Mouse (Mus musculus) intestine, embryonic 16.5 days (tissue): Measurements from ENCODE around the gene Oog4. TPM values are rescaled to one million over a fixed set of nuclear protein-coding genes. Genes with fewer than 3 reads are reported as not detected.
A peak's percentile ranks its signal among the peaks of the same experiment; 100 is the strongest.
"Not testable (repeated sequence)": the region's sequence is repeated elsewhere in the genome, so short reads cannot be mapped to it uniquely, and the experiment has no call there.

Source experiments
- ATAC-seq: fragments of 200-750 bp; cut with Nextera tagmentation; 2 replicates; pipeline ENCODE4 v1.8.0; 2017; ENCODE audit warnings: moderate TSS enrichment, moderate library complexity
- H3K27ac ChIP-seq: fragments of 300-500 bp; sonication (generic); 2 replicates; pipeline ENCODE4 v1.5.1; 2014; ENCODE audit warnings: mild to moderate bottlenecking, low read length
- H3K27me3 ChIP-seq: fragments of 300-500 bp; sonication (generic); replicated peaks from 2 replicates; pipeline ENCODE4 v1.6.1; 2014; ENCODE audit warnings: low read length, control low read depth, mixed read lengths; ENCODE audit not compliant: control insufficient read depth, insufficient read depth
- H3K36me3 ChIP-seq: fragments of 300-500 bp; sonication (generic); 2 replicates; pipeline ENCODE4 v1.6.1; 2014; ENCODE audit warnings: low read length, control low read depth; ENCODE audit not compliant: control insufficient read depth, insufficient read depth
- H3K4me1 ChIP-seq: fragments of 300-500 bp; sonication (generic); 2 replicates; pipeline ENCODE4 v1.6.1; 2014; ENCODE audit warnings: low read length, control low read depth, mixed read lengths; ENCODE audit not compliant: control insufficient read depth, insufficient read depth
- H3K4me2 ChIP-seq: fragments of 300-500 bp; sonication (generic); 2 replicates; pipeline ENCODE4 v1.6.1; 2014; ENCODE audit warnings: low read depth, low read length, control low read depth
- H3K4me3 ChIP-seq: fragments of 300-500 bp; sonication (generic); 2 replicates; pipeline ENCODE4 v1.5.1; 2014; ENCODE audit warnings: mild to moderate bottlenecking, low read length
- H3K9ac ChIP-seq: fragments of 300-500 bp; sonication (generic); 2 replicates; pipeline ENCODE4 v1.6.1; 2014; ENCODE audit warnings: low read depth, low read length
- H3K9me3 ChIP-seq: fragments of 300-500 bp; sonication (generic); 2 replicates; pipeline ENCODE4 v1.6.1; 2016; ENCODE audit warnings: low read length, control low read depth; ENCODE audit not compliant: control insufficient read depth
- WGBS: fragments of 180-500 bp; shearing (Covaris S2); extraction: QIAGEN DNeasy Blood & Tissue Kit; methylation state at CpG from one replicate; pipeline ENCODE4 v1.1.7; 2014; 5-methylcytosine and 5-hydroxymethylcytosine counted together
- polyA plus RNA-seq: library from polyadenylated mRNA; unstranded; fragments of >200 nt; fragmentation: Nextera tagmentation; extraction: Ambion mirVana; gene quantifications from 2 replicates; pipeline ENCODE4 v1.2.1, GENCODE M21; 2015

The Oog4 gene
- polyA plus RNA-seq = not detected in 2 replicates

- Histone ChIP-seq H3K27ac (no peak within 1 kb of the TSS), H3K27me3 (no peaks in the 10 kb centered on the region), H3K4me3 (no peak within 1 kb of the TSS), H3K9me3 (no peaks in the 10 kb centered on the region), H3K36me3 (no peaks in the 10 kb centered on the region), H3K4me2 (no peak within 1 kb of the TSS), H3K9ac (no peak within 1 kb of the TSS), H3K4me1 (no peaks in the 10 kb centered on the region)
- no peak for ATAC-seq
- 82% methylated on average over 3 of the region's 3 CpGs for WGBS
Measured at GRCm38 (mm10) chr4:143450224-143450623, at the start of gene Oog4. TSS of gene Oog4 (minus strand) at chr4:143450324.

- not testable (repeated sequence) for H3K27me3 ChIP-seq, H3K9me3 ChIP-seq, H3K4me1 ChIP-seq, H3K36me3 ChIP-seq, H3K27ac ChIP-seq, H3K4me2 ChIP-seq, H3K9ac ChIP-seq, H3K4me3 ChIP-seq
- ATAC-seq = 0 out of 2 replicates have a peak, but pooled peaks have one; percentile 50
- WGBS = 60% methylated on average over 5 of the region's 5 CpGs
Measured at GRCm38 (mm10) chr4:143426770-143427169, 23.4 kb downstream of the Oog4 start.

DNA sequence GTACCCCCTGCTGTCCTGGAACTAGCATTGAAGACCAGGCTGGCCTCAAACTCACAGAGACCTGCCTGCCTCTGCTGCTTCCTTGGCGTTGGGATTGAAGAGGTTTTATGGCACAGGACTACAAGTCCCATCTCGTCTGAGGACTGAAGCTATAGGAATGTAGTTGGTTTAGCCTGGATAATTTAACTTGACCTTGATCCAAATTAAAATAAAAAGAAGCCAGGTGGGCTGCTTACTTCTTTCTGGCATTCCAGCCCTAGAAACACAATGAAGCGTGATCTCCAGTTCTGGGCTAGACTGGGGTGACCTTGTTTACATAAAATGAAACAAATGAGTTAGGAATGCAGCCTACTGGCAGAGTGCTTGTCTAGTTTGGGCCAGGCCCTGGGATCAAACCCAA is 36.0 kb downstream of the Oog4 start:
- Histone ChIP-seq H3K27ac (no peak overlapping the region), H3K4me1 (peaks cover 3% of the 10 kb centered on the region; the same call in 1 of the 2 replicates), H3K9me3 (no peaks in the 10 kb centered on the region), H3K36me3 (peaks cover 28% of the 10 kb centered on the region), H3K4me3 (no peak overlapping the region), H3K27me3 (no peaks in the 10 kb centered on the region), H3K9ac (no peak overlapping the region), H3K4me2 (no peak overlapping the region)
- no peak for ATAC-seq
- 93% methylated on average over 3 of the region's 3 CpGs for WGBS

DNA sequence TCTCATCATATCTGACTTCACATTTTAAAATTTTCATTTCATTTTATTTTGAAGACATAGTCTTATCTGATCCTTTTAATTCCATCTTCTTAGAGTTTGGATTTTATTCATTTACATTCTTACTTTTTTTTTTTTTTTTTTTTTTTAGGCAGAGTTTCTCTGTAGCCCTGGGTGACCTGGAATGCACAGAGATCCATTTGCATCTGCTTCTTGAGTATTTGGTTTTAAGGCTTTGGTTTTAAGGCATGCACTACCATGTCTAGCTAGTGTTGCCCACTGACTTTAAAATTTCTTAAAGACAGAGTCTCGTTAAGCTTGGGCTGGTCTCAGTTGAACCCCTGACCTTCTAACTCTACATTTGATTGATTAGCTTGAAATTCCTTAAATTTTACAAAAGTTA is 36.5 kb downstream of the Oog4 start:
- no peak for ATAC-seq
- no peak overlapping the region for H3K4me2 ChIP-seq
- 93% methylated on average over 1 of the region's 1 CpGs for WGBS
- no peaks in the 10 kb centered on the region for H3K27me3 ChIP-seq
- H3K9ac ChIP-seq = no peak overlapping the region
- peaks cover 3% of the 10 kb centered on the region; the same call in 1 of the 2 replicates for H3K4me1 ChIP-seq
- H3K9me3 ChIP-seq = no peaks in the 10 kb centered on the region
- no peak overlapping the region for H3K4me3 ChIP-seq
- H3K36me3 ChIP-seq = peaks cover 23% of the 10 kb centered on the region
- H3K27ac ChIP-seq = no peak overlapping the region

DNA sequence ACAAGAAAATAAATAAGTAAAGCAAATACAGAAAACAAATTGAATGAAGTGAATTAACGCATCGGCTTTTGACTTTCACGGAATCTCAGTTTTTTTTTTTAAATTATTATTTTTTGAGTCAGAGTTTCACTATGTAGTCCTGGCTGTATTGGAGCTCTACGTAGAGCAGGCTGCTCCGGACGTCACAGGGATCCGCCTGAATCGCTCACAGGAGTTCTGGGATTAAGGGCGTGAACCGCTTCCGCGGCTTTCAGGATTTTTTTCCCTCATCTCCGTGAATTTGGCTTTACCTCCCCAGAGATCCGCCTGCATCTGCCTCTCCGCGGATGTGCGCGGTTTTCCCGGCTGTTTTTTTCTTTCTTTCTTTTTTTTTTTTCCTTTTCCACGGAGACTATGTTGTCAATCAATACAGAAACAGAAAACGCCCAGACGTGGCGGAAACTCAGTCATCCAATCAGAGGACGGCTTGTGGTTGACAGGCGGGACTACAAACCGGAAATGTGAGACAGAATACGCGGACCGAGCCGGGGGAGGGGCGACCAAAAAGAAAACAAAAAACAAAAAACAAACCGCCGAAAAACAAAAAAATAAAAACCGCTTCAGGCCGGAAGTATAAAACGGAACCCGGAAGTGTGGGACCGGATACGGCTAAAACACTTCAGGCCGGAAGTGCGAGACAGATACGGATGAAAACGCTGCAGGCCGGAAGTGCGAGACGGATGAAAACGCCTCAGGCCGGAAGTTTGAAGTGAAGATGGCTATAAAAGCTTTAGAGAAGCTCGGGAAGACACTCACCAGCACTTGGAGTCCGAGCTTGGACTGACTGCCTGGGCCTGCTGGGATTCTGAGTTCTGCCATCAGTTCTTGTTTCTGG is 37.7 kb downstream of the Oog4 start, which contains the start of gene Pramef8:
Gene Pramef8 (plus strand): TSS at position 208 of the 874 bp plus-strand sequence.
- Histone ChIP-seq H3K9ac (peak within 1 kb of the TSS; percentile 57), H3K27me3 (no peaks in the 10 kb centered on the region), H3K4me3 (peak within 1 kb of the TSS; percentile 60), H3K4me2 (peak within 1 kb of the TSS; percentile 52), H3K27ac (peak within 1 kb of the TSS; percentile 77), H3K9me3 (no peaks in the 10 kb centered on the region), H3K4me1 (peaks cover 3% of the 10 kb centered on the region; the same call in 1 of the 2 replicates), H3K36me3 (peaks cover 14% of the 10 kb centered on the region)
- under 1% methylated on average over 50 of the region's 50 CpGs for WGBS
- ATAC-seq = peak; percentile 98

- peak overlapping the region; percentile 60 for H3K4me3 ChIP-seq
- H3K9me3 ChIP-seq = no peaks in the 10 kb centered on the region
- WGBS = 75% methylated on average over 5 of the region's 5 CpGs
- peaks cover 9% of the 10 kb centered on the region; the same call in 1 of the 2 replicates for H3K36me3 ChIP-seq
- H3K9ac ChIP-seq = peak overlapping the region; percentile 57; the same call in 1 of the 2 replicates
- H3K27ac ChIP-seq = no peak overlapping the region
- H3K4me1 ChIP-seq = peaks cover 3% of the 10 kb centered on the region; the same call in 1 of the 2 replicates
- H3K27me3 ChIP-seq = no peaks in the 10 kb centered on the region
- 0 out of 2 replicates have a peak, but pooled peaks have one; percentile 17 for ATAC-seq
- peak overlapping the region; percentile 52 for H3K4me2 ChIP-seq
Measured at GRCm38 (mm10) chr4:143411566-143412218, 38.4 kb downstream of the Oog4 start.

DNA sequence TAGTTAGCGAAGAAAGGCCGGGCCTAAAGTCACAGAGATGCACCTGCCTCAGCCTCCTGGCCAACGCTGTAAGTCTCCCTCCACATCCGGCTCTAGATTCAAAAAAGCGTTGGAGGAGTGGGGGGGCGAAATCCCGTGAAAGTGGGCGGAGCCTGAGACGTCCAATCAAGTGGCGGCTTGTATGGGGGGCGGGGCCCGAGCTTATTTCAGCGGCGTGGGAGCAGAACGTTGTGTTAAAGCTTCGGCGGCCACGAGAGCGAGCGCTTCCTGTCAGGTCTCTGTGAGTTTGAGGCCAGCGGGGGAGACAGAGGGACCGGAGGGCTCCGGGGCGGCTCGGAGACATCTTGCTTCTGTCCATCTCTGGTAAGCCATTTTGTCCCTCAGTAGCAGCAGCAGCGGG is 55.9 kb downstream of the Oog4 start, which contains the start of gene Pramel1:
Gene Pramel1 (plus strand): TSS at position 248 of the 400 bp plus-strand sequence.
- Histone ChIP-seq H3K27me3 (no peaks in the 10 kb centered on the region), H3K9ac (no peak within 1 kb of the TSS), H3K36me3 (no peaks in the 10 kb centered on the region), H3K4me3 (no peak within 1 kb of the TSS), H3K9me3 (no peaks in the 10 kb centered on the region; the same call in 1 of the 2 replicates), H3K4me2 (no peak within 1 kb of the TSS), H3K27ac (no peak within 1 kb of the TSS), H3K4me1 (no peaks in the 10 kb centered on the region)
- ATAC-seq = no peak
- 81% methylated on average over 26 of the region's 26 CpGs for WGBS

DNA sequence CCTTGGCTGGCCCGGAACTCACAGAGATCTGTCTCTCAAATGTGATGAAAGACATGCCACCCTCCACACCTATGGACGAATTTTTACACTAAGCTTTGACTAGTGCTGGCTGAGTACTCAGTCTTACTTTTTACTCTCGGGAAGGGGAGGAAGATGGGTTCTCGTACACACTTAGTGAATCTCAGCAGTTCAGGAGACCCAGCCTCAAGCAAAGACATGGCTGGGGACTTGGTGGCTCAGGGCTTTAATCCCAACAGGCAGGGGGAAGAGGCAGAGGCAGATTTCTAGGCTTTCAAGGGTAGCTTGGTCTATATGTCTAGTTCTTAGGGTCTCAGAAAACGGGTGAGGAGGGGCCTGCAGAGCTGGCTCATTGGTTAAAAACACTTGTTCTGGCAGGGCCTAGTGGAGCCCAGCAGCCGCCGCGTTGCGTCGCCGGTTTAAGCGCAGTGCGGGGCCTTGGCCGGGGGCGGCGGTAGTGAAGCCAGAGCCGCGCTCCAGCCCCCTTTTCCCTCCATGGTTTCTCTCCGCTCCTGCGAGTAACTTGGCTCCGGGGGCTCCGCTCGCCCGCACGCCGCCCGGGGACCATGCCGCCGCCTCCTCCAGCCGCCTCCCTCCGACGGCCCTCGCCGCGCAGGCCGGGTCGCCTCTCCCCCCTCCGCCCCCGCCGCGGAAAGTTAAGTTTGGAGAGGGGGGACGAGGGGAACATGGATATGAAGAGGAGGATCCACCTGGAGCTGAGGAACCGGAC is 61.0 kb downstream of the Oog4 start:
- Histone ChIP-seq H3K9me3 (no peaks in the 10 kb centered on the region; the same call in 1 of the 2 replicates), H3K27ac (no peak overlapping the region), H3K27me3 (no peaks in the 10 kb centered on the region), H3K9ac (peak overlapping the region; percentile 67), H3K4me2 (peak overlapping the region; percentile 57), H3K36me3 (no peaks in the 10 kb centered on the region), H3K4me3 (peak overlapping the region; percentile 45), H3K4me1 (no peaks in the 10 kb centered on the region)
- 9% methylated on average over 39 of the region's 43 CpGs for WGBS
- ATAC-seq = peak; percentile 91
